Mouse (Mus musculus): ENCODE measurements around the gene Smg5.

- no peak for TF ChIP-seq HCFC1 (IDR thresholded peaks at IDR 0.05; ENCODE audit: borderline replicate concordance, insufficient read depth, low read length)
- TF ChIP-seq ZC3H11A (IDR thresholded peaks at IDR 0.05; ENCODE audit: borderline replicate concordance, low read depth, low read length) = no peak
- no peak for TF ChIP-seq CHD2 (IDR thresholded peaks at IDR 0.05; ENCODE audit: low read depth, low read length)
- TF ChIP-seq MAFK (IDR thresholded peaks at IDR 0.05; ENCODE audit: insufficient read depth, low read depth, low read length) = no peak
- no peak for TF ChIP-seq ZNF384 (IDR thresholded peaks at IDR 0.05; ENCODE audit: low read depth, low read length)
These were observed 16.8 kb downstream of the Smg5 start for GRCm38 (mm10) chr3:88352907-88353306.

All from ES-E14 (cell line).